Mouse (Mus musculus) hematopoietic multipotent progenitor cell, adult 10-12 weeks (in vitro differentiated cells): ENCODE measurements around the gene Gcsam. TPM values are rescaled to one million over a fixed set of nuclear protein-coding genes. Genes with fewer than 3 reads are reported as not detected.

Source experiments
- polyA plus RNA-seq: library from polyadenylated mRNA; stranded (reverse); fragments of >175 nt; gene quantifications from 2 replicates; pipeline ENCODE4 v1.2.3, GENCODE M21; 2012; ENCODE audit warnings: low replicate concordance

The Gcsam gene
- polyA plus RNA-seq, result 0.24 and 0.66 TPM in 2 replicates

GRCm38 (mm10) chr16:45610267-45610666 lies at the start of gene Gcsam:
Gcsam (plus strand) TSS chr16:45610380.

GRCm38 (mm10) chr16:45653934-45654332 lies 43.8 kb downstream of the Gcsam start, which contains the start of gene BC016579:
BC016579 (minus strand) TSS chr16:45654068.

Other genes starting within 250 kb of the Gcsam start
- gene Cd200, start 201.3 kb upstream of the Gcsam start, polyA plus RNA-seq, result 4.8 and 22.2 TPM in 2 replicates
- gene Gm609, start 117.4 kb upstream of the Gcsam start, polyA plus RNA-seq, result not detected in 2 replicates
- gene Gm17783, start 78.3 kb upstream of the Gcsam start, polyA plus RNA-seq, result not detected in 2 replicates
- not detected in 2 replicates for gene Slc9c1, start 75.1 kb upstream of the Gcsam start, polyA plus RNA-seq
- not detected in 2 replicates for gene BC016579, start 43.7 kb downstream of the Gcsam start, polyA plus RNA-seq
- not detected in 2 replicates for gene Tmprss7, start 83.3 kb downstream of the Gcsam start, polyA plus RNA-seq
- not detected in 2 replicates for gene Tagln3, start 114.2 kb downstream of the Gcsam start, polyA plus RNA-seq
- gene Abhd10, start 132.6 kb downstream of the Gcsam start, polyA plus RNA-seq, result 3.3 and 3.5 TPM in 2 replicates